Mouse (Mus musculus) Muller cell, postnatal 12 days (primary cell): ENCODE results near the gene Rasal2.

Source experiments
- DNase-seq: peaks from one replicate; pipeline ENCODE4 v3.0.0-alpha.2; 2015; ENCODE audit errors: inconsistent ontology term

Rasal2 gene

GRCm38 (mm10) chr1:157141014-157141413 is 271.4 kb downstream of the Rasal2 start:
- DNase-seq, result no peak

- no peak for DNase-seq
Observed at GRCm38 (mm10) chr1:157137854-157138241, 274.5 kb downstream of the Rasal2 start.

- no peak for DNase-seq
Observed at GRCm38 (mm10) chr1:157137132-157137853, 275.1 kb downstream of the Rasal2 start.

GRCm38 (mm10) chr1:157128219-157128618 is 284.2 kb downstream of the Rasal2 start:
- DNase-seq, result no peak

- no peak for DNase-seq
Observed at GRCm38 (mm10) chr1:157123836-157124235, 288.6 kb downstream of the Rasal2 start.

- DNase-seq, result no peak
Observed at GRCm38 (mm10) chr1:157119168-157119567, 293.2 kb downstream of the Rasal2 start.

- no peak for DNase-seq
Observed at GRCm38 (mm10) chr1:157117440-157117839, 295.0 kb downstream of the Rasal2 start.

- peak; percentile 98 for DNase-seq
Observed at GRCm38 (mm10) chr1:157114492-157114891, 297.9 kb downstream of the Rasal2 start.

GRCm38 (mm10) chr1:157110287-157110835 is 302.0 kb downstream of the Rasal2 start:
- no peak for DNase-seq

- DNase-seq, result no peak
Observed at GRCm38 (mm10) chr1:157108580-157108979, 303.8 kb downstream of the Rasal2 start, which contains the start of gene Tex35. Gene Tex35, minus strand, starts transcription at chr1:157108680.

GRCm38 (mm10) chr1:157101122-157101865 is 311.1 kb downstream of the Rasal2 start:
- peak; percentile 57 for DNase-seq

GRCm38 (mm10) chr1:157095534-157095933 is 316.9 kb downstream of the Rasal2 start:
- DNase-seq, result no peak

- no peak for DNase-seq
Observed at GRCm38 (mm10) chr1:157092622-157093021, 319.8 kb downstream of the Rasal2 start.

- no peak for DNase-seq
Observed at GRCm38 (mm10) chr1:157092140-157092539, 320.3 kb downstream of the Rasal2 start.

- DNase-seq, result peak; percentile 60
Observed at GRCm38 (mm10) chr1:157090835-157091234, 321.6 kb downstream of the Rasal2 start.

GRCm38 (mm10) chr1:157086097-157086994 is 326.0 kb downstream of the Rasal2 start:
- peak; percentile 62 for DNase-seq
